Mouse (Mus musculus): ENCODE results near the gene Pnma3. TPM values are rescaled to one million over a fixed set of nuclear protein-coding genes. Genes with fewer than 3 reads are reported as not detected.

Gene Pnma3
- polyA plus RNA-seq (2015; fragmentation: Illumina TruSeq; extraction: RNeasy Lipid Tissue Mini Kit (QIAGEN cat#74804); ENCODE audit: insufficient read depth, low read depth, low replicate concordance): not detected

DNA sequence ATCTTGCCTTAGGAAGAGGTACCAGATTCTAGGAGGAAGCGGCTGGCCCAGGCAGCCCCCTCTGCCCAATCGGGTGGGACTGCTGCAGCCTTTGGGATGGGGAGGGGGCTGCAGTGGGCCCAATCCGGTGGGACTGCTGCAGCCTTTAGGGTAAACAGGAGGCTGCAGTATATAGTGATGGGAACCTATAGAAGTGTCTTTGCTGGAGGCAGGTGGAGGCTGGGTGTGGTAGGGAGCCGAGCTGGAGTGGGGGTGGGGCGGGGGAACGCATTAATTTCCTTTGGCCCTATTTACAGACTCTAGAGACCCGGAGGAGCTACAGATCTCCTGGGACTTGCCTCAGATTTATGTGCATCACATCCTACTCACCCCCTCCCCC is at the start of gene Pnma3:
TSS of gene Pnma3 (plus strand) at position 373 of the 379 bp plus-strand sequence.

DNA sequence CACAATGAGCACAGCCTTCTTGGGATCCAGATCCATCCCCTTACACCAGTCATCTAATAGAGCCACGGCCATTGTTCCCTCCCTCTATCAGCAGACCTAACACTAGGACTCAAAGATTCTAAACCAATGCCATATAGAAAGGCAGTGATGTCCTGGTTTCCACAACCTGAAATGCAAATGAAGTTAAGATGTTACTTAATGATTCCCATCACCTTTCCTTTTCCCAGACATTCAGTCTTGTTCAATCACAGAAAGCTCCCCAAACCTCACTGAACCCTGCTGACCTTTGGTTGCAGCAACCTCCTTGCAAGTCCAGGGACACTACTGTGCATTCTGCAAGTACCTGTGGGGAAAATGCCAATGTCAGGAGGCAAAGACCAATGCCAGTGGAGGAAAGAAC is 27.6 kb upstream of the Pnma3 start, which contains the start of gene Pnma5:
TSS of gene Pnma5 (minus strand) at position 101 of the 400 bp plus-strand sequence.

DNA sequence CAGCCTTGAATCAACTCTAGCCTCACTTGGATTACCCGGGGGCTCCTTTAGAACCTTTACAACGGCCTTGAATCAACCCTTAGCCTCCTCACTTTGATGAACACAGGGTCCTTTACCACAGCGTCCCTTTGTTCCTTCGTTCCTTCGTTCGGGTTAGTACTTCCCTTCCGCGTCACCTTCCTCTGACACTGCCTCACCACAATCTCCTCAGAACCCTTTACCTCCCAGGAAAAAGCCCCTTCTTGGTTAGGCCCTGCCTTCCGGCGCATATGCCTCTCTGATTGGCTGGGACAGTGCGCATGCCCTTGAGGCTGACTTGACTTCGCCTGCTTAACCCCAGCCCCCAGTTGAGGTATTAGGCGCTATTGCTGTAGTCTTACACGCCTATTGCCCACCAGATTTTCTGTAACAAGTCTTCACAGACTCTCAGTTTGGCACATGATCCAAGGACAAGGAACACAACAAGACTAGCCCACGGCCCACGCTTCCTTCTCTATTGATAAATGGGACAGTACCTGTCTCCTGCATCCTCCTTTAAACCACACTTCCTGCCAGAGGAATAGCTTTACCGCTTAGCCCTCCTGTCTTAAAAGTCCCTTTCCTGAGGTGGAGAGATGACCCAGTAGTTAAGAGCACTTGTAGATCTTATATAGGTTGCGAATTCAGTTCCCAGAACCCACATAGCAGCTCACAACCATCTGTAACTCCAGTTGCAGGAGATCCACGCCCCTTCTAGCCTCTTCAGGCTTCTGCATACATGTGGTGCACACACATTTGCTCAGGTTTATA is 17.9 kb downstream of the Pnma3 start, which contains the start of gene Xlr4a:
TSS of gene Xlr4a (minus strand) at position 212 of the 789 bp plus-strand sequence.

GRCm38 (mm10) chrX:73096941-73097508 is 32.4 kb downstream of the Pnma3 start, which contains the start of gene Xlr3a:
Gene Xlr3a, minus strand, starts transcription at chrX:73097095.

GRCm38 (mm10) chrX:73116747-73117146 is 52.2 kb downstream of the Pnma3 start, which contains the start of gene Gm14685:
Gene Gm14685, plus strand, starts transcription at chrX:73117047.

Other genes with a start within 250 kb of the Pnma3 start
- gene Gabrq, start 239.6 kb upstream of the Pnma3 start, polyA plus RNA-seq (2015; fragmentation: Illumina TruSeq; extraction: RNeasy Lipid Tissue Mini Kit (QIAGEN cat#74804); ENCODE audit: insufficient read depth, low read depth, low replicate concordance): 0.37 TPM
- 8.8 TPM for gene Cetn2, start 146.4 kb upstream of the Pnma3 start, polyA plus RNA-seq (2015; fragmentation: Illumina TruSeq; extraction: RNeasy Lipid Tissue Mini Kit (QIAGEN cat#74804); ENCODE audit: insufficient read depth, low read depth, low replicate concordance)
- 3.2 TPM for gene Nsdhl, start 146.2 kb upstream of the Pnma3 start, polyA plus RNA-seq (2015; fragmentation: Illumina TruSeq; extraction: RNeasy Lipid Tissue Mini Kit (QIAGEN cat#74804); ENCODE audit: insufficient read depth, low read depth, low replicate concordance)
- 4.1 TPM for gene Zfp185, start 77.4 kb upstream of the Pnma3 start, polyA plus RNA-seq (2015; fragmentation: Illumina TruSeq; extraction: RNeasy Lipid Tissue Mini Kit (QIAGEN cat#74804); ENCODE audit: insufficient read depth, low read depth, low replicate concordance)
- gene Pnma5, start 27.7 kb upstream of the Pnma3 start, polyA plus RNA-seq (2015; fragmentation: Illumina TruSeq; extraction: RNeasy Lipid Tissue Mini Kit (QIAGEN cat#74804); ENCODE audit: insufficient read depth, low read depth, low replicate concordance): not detected
- gene Xlr4a, start 17.7 kb downstream of the Pnma3 start, polyA plus RNA-seq (2015; fragmentation: Illumina TruSeq; extraction: RNeasy Lipid Tissue Mini Kit (QIAGEN cat#74804); ENCODE audit: insufficient read depth, low read depth, low replicate concordance): 1.0 TPM
- 4.9 TPM for gene Xlr3a, start 32.3 kb downstream of the Pnma3 start, polyA plus RNA-seq (2015; fragmentation: Illumina TruSeq; extraction: RNeasy Lipid Tissue Mini Kit (QIAGEN cat#74804); ENCODE audit: insufficient read depth, low read depth, low replicate concordance)
- not detected for gene Gm14685, start 52.3 kb downstream of the Pnma3 start, polyA plus RNA-seq (2015; fragmentation: Illumina TruSeq; extraction: RNeasy Lipid Tissue Mini Kit (QIAGEN cat#74804); ENCODE audit: insufficient read depth, low read depth, low replicate concordance)
- gene Xlr5b, start 84.0 kb downstream of the Pnma3 start, polyA plus RNA-seq (2015; fragmentation: Illumina TruSeq; extraction: RNeasy Lipid Tissue Mini Kit (QIAGEN cat#74804); ENCODE audit: insufficient read depth, low read depth, low replicate concordance): not detected
- gene DXBay18, start 84.7 kb downstream of the Pnma3 start, polyA plus RNA-seq (2015; fragmentation: Illumina TruSeq; extraction: RNeasy Lipid Tissue Mini Kit (QIAGEN cat#74804); ENCODE audit: insufficient read depth, low read depth, low replicate concordance): not detected
- gene Spin2d, start 112.2 kb downstream of the Pnma3 start, polyA plus RNA-seq (2015; fragmentation: Illumina TruSeq; extraction: RNeasy Lipid Tissue Mini Kit (QIAGEN cat#74804); ENCODE audit: insufficient read depth, low read depth, low replicate concordance): not detected
- gene Xlr3b, start 127.4 kb downstream of the Pnma3 start, polyA plus RNA-seq (2015; fragmentation: Illumina TruSeq; extraction: RNeasy Lipid Tissue Mini Kit (QIAGEN cat#74804); ENCODE audit: insufficient read depth, low read depth, low replicate concordance): 1.0 TPM
- gene Xlr4b, start 149.5 kb downstream of the Pnma3 start, polyA plus RNA-seq (2015; fragmentation: Illumina TruSeq; extraction: RNeasy Lipid Tissue Mini Kit (QIAGEN cat#74804); ENCODE audit: insufficient read depth, low read depth, low replicate concordance): not detected
- 3.2 TPM for gene F8a, start 163.5 kb downstream of the Pnma3 start, polyA plus RNA-seq (2015; fragmentation: Illumina TruSeq; extraction: RNeasy Lipid Tissue Mini Kit (QIAGEN cat#74804); ENCODE audit: insufficient read depth, low read depth, low replicate concordance)
- gene Xlr4c, start 178.3 kb downstream of the Pnma3 start, polyA plus RNA-seq (2015; fragmentation: Illumina TruSeq; extraction: RNeasy Lipid Tissue Mini Kit (QIAGEN cat#74804); ENCODE audit: insufficient read depth, low read depth, low replicate concordance): not detected
- gene Xlr3c, start 200.6 kb downstream of the Pnma3 start, polyA plus RNA-seq (2015; fragmentation: Illumina TruSeq; extraction: RNeasy Lipid Tissue Mini Kit (QIAGEN cat#74804); ENCODE audit: insufficient read depth, low read depth, low replicate concordance): not detected
- not detected for gene Xlr5a, start 228.2 kb downstream of the Pnma3 start, polyA plus RNA-seq (2015; fragmentation: Illumina TruSeq; extraction: RNeasy Lipid Tissue Mini Kit (QIAGEN cat#74804); ENCODE audit: insufficient read depth, low read depth, low replicate concordance)
- not detected for gene Xlr5c, start 228.2 kb downstream of the Pnma3 start, polyA plus RNA-seq (2015; fragmentation: Illumina TruSeq; extraction: RNeasy Lipid Tissue Mini Kit (QIAGEN cat#74804); ENCODE audit: insufficient read depth, low read depth, low replicate concordance)

All from pancreas, adult 10 weeks (tissue).